Mouse (Mus musculus): Measurements from ENCODE around the gene Oxct1.
A peak's percentile ranks its signal among the peaks of the same experiment; 100 is the strongest.

Oxct1 gene

GRCm38 (mm10) chr15:4028411-4028700 is 2.2 kb downstream of the Oxct1 start:
- DNase-seq (ENCODE audit: low spot score in 2 of 2), result no peak

GRCm38 (mm10) chr15:4028960-4029359 is 2.8 kb downstream of the Oxct1 start:
- no peak for DNase-seq (ENCODE audit: low spot score in 2 of 2)

- DNase-seq (ENCODE audit: low spot score in 2 of 2), result no peak
Measured at GRCm38 (mm10) chr15:4033168-4034004, 7.2 kb downstream of the Oxct1 start.

GRCm38 (mm10) chr15:4042423-4042822 is 16.2 kb downstream of the Oxct1 start:
- no peak for DNase-seq (ENCODE audit: low spot score in 2 of 2)

- peak in 1 of 2 experiments; percentile 64 for DNase-seq (ENCODE audit: low spot score in 2 of 2)
Measured at GRCm38 (mm10) chr15:4043032-4043471, 16.9 kb downstream of the Oxct1 start.

GRCm38 (mm10) chr15:4056627-4057026 is 30.4 kb downstream of the Oxct1 start:
- peak in 1 of 2 experiments; percentile 15 for DNase-seq (ENCODE audit: low spot score in 2 of 2)

GRCm38 (mm10) chr15:4063574-4063973 is 37.4 kb downstream of the Oxct1 start:
- DNase-seq (ENCODE audit: low spot score in 2 of 2), result no peak

GRCm38 (mm10) chr15:4064013-4064412 is 37.8 kb downstream of the Oxct1 start:
- no peak for DNase-seq (ENCODE audit: low spot score in 2 of 2)

- DNase-seq (ENCODE audit: low spot score in 2 of 2), result no peak
Measured at GRCm38 (mm10) chr15:4064694-4065093, 38.5 kb downstream of the Oxct1 start.

GRCm38 (mm10) chr15:4067273-4067990 is 41.2 kb downstream of the Oxct1 start:
- DNase-seq (ENCODE audit: low spot score in 2 of 2), result no peak

GRCm38 (mm10) chr15:4077978-4078377 is 51.8 kb downstream of the Oxct1 start:
- no peak for DNase-seq (ENCODE audit: low spot score in 2 of 2)

- DNase-seq (ENCODE audit: low spot score in 2 of 2), result no peak
Measured at GRCm38 (mm10) chr15:4078785-4079184, 52.6 kb downstream of the Oxct1 start.

GRCm38 (mm10) chr15:4079425-4080189 is 53.4 kb downstream of the Oxct1 start:
- DNase-seq (ENCODE audit: low spot score in 2 of 2), result no peak

GRCm38 (mm10) chr15:4085600-4086384 is 59.6 kb downstream of the Oxct1 start:
- DNase-seq (ENCODE audit: low spot score in 2 of 2), result peak; percentile 14 to 28

- no peak for DNase-seq (ENCODE audit: low spot score in 2 of 2)
Measured at GRCm38 (mm10) chr15:4087446-4087845, 61.3 kb downstream of the Oxct1 start.

GRCm38 (mm10) chr15:4087914-4088313 is 61.7 kb downstream of the Oxct1 start:
- DNase-seq (ENCODE audit: low spot score in 2 of 2), result no peak

GRCm38 (mm10) chr15:4090601-4091000 is 64.4 kb downstream of the Oxct1 start:
- no peak for DNase-seq (ENCODE audit: low spot score in 2 of 2)

GRCm38 (mm10) chr15:4092586-4092985 is 66.4 kb downstream of the Oxct1 start:
- no peak for DNase-seq (ENCODE audit: low spot score in 2 of 2)

GRCm38 (mm10) chr15:4100341-4100921 is 74.2 kb downstream of the Oxct1 start:
- no peak for DNase-seq (ENCODE audit: low spot score in 2 of 2)

- DNase-seq (ENCODE audit: low spot score in 2 of 2), result no peak
Measured at GRCm38 (mm10) chr15:4101025-4101424, 74.8 kb downstream of the Oxct1 start.

GRCm38 (mm10) chr15:4104319-4104718 is 78.1 kb downstream of the Oxct1 start:
- no peak for DNase-seq (ENCODE audit: low spot score in 2 of 2)
